Mouse (Mus musculus): Measurements from ENCODE around the gene Shoc2. TPM values are rescaled to one million over a fixed set of nuclear protein-coding genes. Genes with fewer than 3 reads are reported as not detected.

The Shoc2 gene
- total RNA-seq, 2 experiments from 2014 or later, result 30.1 to 55.2 TPM

- no peak for ATAC-seq (replicated peaks; ENCODE audit: poor library complexity, severe bottlenecking)
Measured at GRCm38 (mm10) chr19:54076362-54077349, 132.6 kb downstream of the Shoc2 start.

DNA sequence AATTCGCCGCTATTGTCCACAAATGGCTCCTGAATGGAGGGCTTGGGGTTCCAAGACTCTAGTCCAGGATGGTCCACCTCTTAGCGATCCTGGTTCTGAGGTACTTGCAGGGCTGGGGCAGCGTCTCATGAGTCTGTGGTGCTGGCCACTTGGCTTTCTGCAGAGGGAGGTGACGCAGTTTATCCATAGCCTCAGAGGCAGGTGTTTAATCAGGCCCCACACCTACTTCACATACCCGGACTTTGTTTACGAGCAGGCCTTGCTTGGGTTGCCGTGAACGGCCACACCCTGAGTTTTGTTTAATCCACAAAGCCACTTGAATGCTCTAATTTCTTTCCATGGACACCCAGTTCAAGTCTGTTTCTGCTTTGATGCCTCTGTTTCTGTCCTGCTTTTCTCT, 137.2 kb downstream of the Shoc2 start:
- ATAC-seq (replicated peaks; ENCODE audit: poor library complexity, severe bottlenecking), result no peak

DNA sequence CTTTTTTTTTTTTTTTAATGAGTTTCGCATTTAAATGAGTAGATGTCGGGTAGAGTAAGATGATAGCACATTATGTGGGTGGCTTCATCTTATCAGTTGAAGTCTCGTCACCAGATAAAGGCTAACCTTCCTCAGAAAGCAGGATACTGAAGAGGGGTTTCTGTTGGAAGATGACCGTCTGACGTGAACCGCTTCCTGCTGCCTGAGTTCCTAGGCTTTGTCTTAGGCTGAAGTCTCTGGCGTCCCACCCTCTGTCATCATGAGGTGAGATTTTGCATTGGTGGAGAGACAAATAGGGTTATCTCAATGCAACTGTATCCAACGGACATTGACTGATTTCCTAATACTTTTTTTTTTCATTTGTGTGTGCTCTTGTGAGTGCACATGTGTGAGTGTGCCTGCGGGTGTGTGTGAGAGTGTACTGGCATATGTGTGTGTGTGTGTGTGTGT, 137.6 kb downstream of the Shoc2 start:
- ATAC-seq (replicated peaks; ENCODE audit: poor library complexity, severe bottlenecking), result no peak

Other genes starting within 250 kb of the Shoc2 start
- 267 and 284 TPM in 2 replicates for gene Pdcd4, start 52.1 kb upstream of the Shoc2 start, total RNA-seq (2014; fragmentation: Nextera tagmentation)
- gene Pdcd4, start 52.1 kb upstream of the Shoc2 start, total RNA-seq (2017), result 437 and 499 TPM in 2 replicates
- gene Bbip1, start 321 bp downstream of the Shoc2 start, total RNA-seq (2014; fragmentation: Nextera tagmentation), result 63.6 and 91.9 TPM in 2 replicates
- 33.7 and 37.1 TPM in 2 replicates for gene Bbip1, start 321 bp downstream of the Shoc2 start, total RNA-seq (2017)
- not detected in 2 replicates for gene Adra2a, start 99.8 kb downstream of the Shoc2 start, total RNA-seq (2014; fragmentation: Nextera tagmentation)
- 0.05 TPM in 1 of 2 replicates, not detected in the other for gene Adra2a, start 99.8 kb downstream of the Shoc2 start, total RNA-seq (2017)

All from granulocyte monocyte progenitor cell, adult 5-6 weeks (primary cell).